Mouse (Mus musculus): ENCODE data around the gene Akap6. TPM values are rescaled to one million over a fixed set of nuclear protein-coding genes. Genes with fewer than 3 reads are reported as not detected.

Akap6 gene
- total and polyA plus RNA-seq, 3 experiments, result 0.12 to 0.42 (median 0.33) TPM

GRCm38 (mm10) chr12:52664944-52665343 lies 34.2 kb upstream of the Akap6 start:
- Histone ChIP-seq H3K27me3 (replicated peaks) (no peaks in the 10 kb centered on the region), H3K4me1 (ENCODE audit: control insufficient read depth in 1 of 2, insufficient read depth in 2 of 2) (peaks cover 0 to 5% of the 10 kb centered on the region in 2 experiments; a peak in 2 of 4 replicates), H3K79me2 (replicated peaks; ENCODE audit: control insufficient read depth, extremely low read depth, insufficient read depth, poor library complexity, severe bottlenecking) (no peaks in the 10 kb centered on the region), H3K4me2 (ENCODE audit: insufficient read depth, low read depth, poor library complexity, severe bottlenecking) (no peak overlapping the region), H3K4me3 (replicated peaks in 1 of 3; ENCODE audit: low read depth in 2 of 3, low read length in 2 of 3, poor library complexity in 1 of 3) (no peak overlapping the region), H3K36me3 (replicated peaks in 1 of 2; ENCODE audit: control insufficient read depth in 1 of 2, insufficient read depth in 1 of 2, low read length in 1 of 2) (no peaks in the 10 kb centered on the region), H3K27ac (ENCODE audit: insufficient read depth, low read depth) (no peak overlapping the region), H3K9ac (ENCODE audit: insufficient read depth, low read depth) (no peak overlapping the region), H3K9me3 (replicated peaks; ENCODE audit: low read length) (no peaks in the 10 kb centered on the region)
- no peak for DNase-seq (ENCODE audit: extremely low read depth)
- TF ChIP-seq TCF12 (IDR thresholded peaks at IDR 0.05; ENCODE audit: low read depth, low read length) (no peak), MAFK (IDR thresholded peaks at IDR 0.05; ENCODE audit: insufficient replicate concordance, low read length) (no peak), BHLHE40 (IDR thresholded peaks at IDR 0.05; ENCODE audit: low read depth, low read length) (no peak), CHD1 (IDR thresholded peaks at IDR 0.05; ENCODE audit: low read depth, low read length) (no peak), CHD2 (IDR thresholded peaks at IDR 0.05; ENCODE audit: low read length) (no peak), POLR2A (IDR thresholded peaks at IDR 0.05; ENCODE audit: low read depth, low read length) (no peak), TBP (conservative IDR thresholded peaks at IDR 0.05; ENCODE audit: low read depth, low read length) (no peak), ZMIZ1 (IDR thresholded peaks at IDR 0.05; ENCODE audit: low read depth, low read length) (no peak), EP300 (IDR thresholded peaks at IDR 0.05; ENCODE audit: low read length) (no peak), MYC (IDR thresholded peaks at IDR 0.05; ENCODE audit: low read depth, low read length) (no peak), MAX (IDR thresholded peaks at IDR 0.05; ENCODE audit: low read length) (no peak), CTCF (conservative IDR thresholded peaks at IDR 0.05 in 1 of 2, IDR thresholded peaks at IDR 0.05 in 1 of 2; ENCODE audit: low read depth in 2 of 2, low read length in 2 of 2) (no peak), USF1 (IDR thresholded peaks at IDR 0.05; ENCODE audit: low read depth, low read length) (no peak), GABPA (IDR thresholded peaks at IDR 0.05; ENCODE audit: insufficient replicate concordance, low read depth, low read length) (no peak), ZNF384 (IDR thresholded peaks at IDR 0.05; ENCODE audit: low read depth, low read length) (no peak), ZC3H11A (IDR thresholded peaks at IDR 0.05; ENCODE audit: low read depth, low read length) (no peak), POLR2AphosphoS2 (IDR thresholded peaks at IDR 0.05; ENCODE audit: low read depth, low read length) (no peak), ELF1 (IDR thresholded peaks at IDR 0.05; ENCODE audit: low read depth, low read length) (no peak)
- dilution Hi-C loops (cut with MboI; ENCODE audit: extremely low pct_ligation_motif_present, extremely low pct_unique_long_range_greater_than_20kb, low sequenced_read_pairs) (no loop called here), in situ Hi-C loops (cut with MboI; ENCODE audit: low pct_ligation_motif_present, low pct_unique_long_range_greater_than_20kb, low sequenced_read_pairs) (no loop called here)

GRCm38 (mm10) chr12:52671436-52671835 lies 27.7 kb upstream of the Akap6 start:
- Histone ChIP-seq H3K79me2 (replicated peaks; ENCODE audit: control insufficient read depth, extremely low read depth, insufficient read depth, poor library complexity, severe bottlenecking) (no peaks in the 10 kb centered on the region), H3K9me3 (replicated peaks; ENCODE audit: low read length) (no peaks in the 10 kb centered on the region), H3K27me3 (replicated peaks) (no peaks in the 10 kb centered on the region), H3K4me2 (ENCODE audit: insufficient read depth, low read depth, poor library complexity, severe bottlenecking) (no peak overlapping the region), H3K9ac (ENCODE audit: insufficient read depth, low read depth) (no peak overlapping the region), H3K4me3 (replicated peaks in 1 of 3; ENCODE audit: low read depth in 2 of 3, low read length in 2 of 3, poor library complexity in 1 of 3) (no peak overlapping the region), H3K27ac (ENCODE audit: insufficient read depth, low read depth) (no peak overlapping the region), H3K4me1 (ENCODE audit: control insufficient read depth in 1 of 2, insufficient read depth in 2 of 2) (peaks cover 0 to 15% of the 10 kb centered on the region in 2 experiments; a peak in 2 of 4 replicates), H3K36me3 (replicated peaks in 1 of 2; ENCODE audit: control insufficient read depth in 1 of 2, insufficient read depth in 1 of 2, low read length in 1 of 2) (no peaks in the 10 kb centered on the region)
- in situ Hi-C loops (cut with MboI; ENCODE audit: low pct_ligation_motif_present, low pct_unique_long_range_greater_than_20kb, low sequenced_read_pairs), result no loop called here
- DNase-seq (ENCODE audit: extremely low read depth), result no peak
- dilution Hi-C loops (cut with MboI; ENCODE audit: extremely low pct_ligation_motif_present, extremely low pct_unique_long_range_greater_than_20kb, low sequenced_read_pairs), result no loop called here
- TF ChIP-seq POLR2AphosphoS2 (IDR thresholded peaks at IDR 0.05; ENCODE audit: low read depth, low read length), result no peak
- TF ChIP-seq USF1 (IDR thresholded peaks at IDR 0.05; ENCODE audit: low read depth, low read length), result no peak
- no peak for TF ChIP-seq ETS1 (conservative IDR thresholded peaks at IDR 0.05; ENCODE audit: low read depth, low read length)
- no peak for TF ChIP-seq JUN (IDR thresholded peaks at IDR 0.05; ENCODE audit: insufficient read depth, low read depth, low read length)
- no peak for TF ChIP-seq PAX5 (IDR thresholded peaks at IDR 0.05; ENCODE audit: low read length)
- TF ChIP-seq ZC3H11A (IDR thresholded peaks at IDR 0.05; ENCODE audit: low read depth, low read length), result no peak
- TF ChIP-seq SMC3 (IDR thresholded peaks at IDR 0.05; ENCODE audit: low read depth, low read length), result no peak
- TF ChIP-seq MEF2A (IDR thresholded peaks at IDR 0.05; ENCODE audit: borderline replicate concordance, low read depth, low read length), result no peak
